Mouse (Mus musculus) brain, embryonic 14.5 days (tissue): ENCODE measurements around the gene Gm33543.

ENCODE experiments used
- CTCF ChIP-seq: fragments of 200-500 bp; IDR thresholded peaks from 2 replicates; pipeline ENCODE4 v1.5.1; 2012; ENCODE audit warnings: inconsistent platforms, mild to moderate bottlenecking, moderate library complexity, borderline replicate concordance; ENCODE audit not compliant: insufficient read depth, insufficient read length; ENCODE audit errors: extremely low read depth
- POLR2A ChIP-seq: fragments of 200-500 bp; IDR thresholded peaks from 2 replicates; pipeline ENCODE4 v1.6.1; 2012; ENCODE audit warnings: mild to moderate bottlenecking, inconsistent platforms, borderline replicate concordance; ENCODE audit not compliant: poor library complexity, insufficient read depth, insufficient read length, severe bottlenecking; ENCODE audit errors: extremely low read depth

GRCm38 (mm10) chr10:95870782-95871181 lies 28.1 kb upstream of the Gm33543 start:
- TF ChIP-seq POLR2A, result no peak
- no peak for TF ChIP-seq CTCF
